Mouse (Mus musculus) urinary bladder, postnatal 36 days (tissue): ENCODE measurements around the gene Tubgcp6.

ENCODE experiments used
- DNase-seq, 2 experiments: peaks; one replicate each; pipeline ENCODE4 v3.0.0; 2022; ENCODE audit warnings: low spot score in 2 of 2, mixed read lengths in 1 of 2

Tubgcp6 gene

DNA sequence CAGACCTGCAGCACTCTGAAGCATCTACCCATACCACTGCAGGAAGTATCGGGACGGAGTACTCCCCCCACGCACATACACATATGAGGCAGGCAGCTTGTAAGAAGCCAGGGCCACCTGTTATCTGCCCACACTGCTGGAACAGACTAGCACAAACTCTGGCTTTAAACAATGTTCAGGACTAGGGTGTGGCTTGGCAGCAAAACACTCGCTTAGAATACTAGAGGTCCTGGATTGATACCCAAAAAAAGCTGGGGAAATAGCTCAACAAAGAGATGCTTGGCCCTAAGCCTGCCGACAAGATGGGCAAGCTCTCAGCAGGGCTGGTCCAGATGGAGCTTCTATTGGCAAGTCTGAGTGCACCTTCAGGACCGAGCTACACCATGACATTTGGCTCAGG is 59.4 kb downstream of the Tubgcp6 start:
- DNase-seq, result no peak

DNA sequence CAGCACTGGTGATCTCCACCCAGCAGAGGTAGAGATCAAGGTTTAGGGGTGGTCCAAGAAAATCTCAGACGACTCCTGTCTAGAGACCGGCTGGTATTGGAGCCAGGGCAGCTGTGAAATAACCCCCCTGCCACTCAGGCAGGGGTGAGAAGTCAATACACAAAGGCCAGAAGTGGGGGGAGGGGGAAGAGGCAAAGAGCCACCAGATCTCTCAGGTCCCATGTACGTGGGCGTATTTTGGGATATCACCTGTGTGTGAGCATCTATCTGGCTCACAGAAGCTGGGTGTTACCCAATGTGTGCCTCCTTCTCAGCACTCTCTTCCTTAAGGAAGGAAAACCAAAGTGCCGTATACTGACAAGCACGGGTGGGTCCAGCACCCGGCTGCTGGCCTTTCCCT is 59.9 kb downstream of the Tubgcp6 start:
- no peak for DNase-seq

- no peak for DNase-seq
Measured at GRCm38 (mm10) chr15:89062518-89062910, 60.4 kb downstream of the Tubgcp6 start.

- no peak for DNase-seq
Measured at GRCm38 (mm10) chr15:89061761-89062517, 61.0 kb downstream of the Tubgcp6 start.

DNA sequence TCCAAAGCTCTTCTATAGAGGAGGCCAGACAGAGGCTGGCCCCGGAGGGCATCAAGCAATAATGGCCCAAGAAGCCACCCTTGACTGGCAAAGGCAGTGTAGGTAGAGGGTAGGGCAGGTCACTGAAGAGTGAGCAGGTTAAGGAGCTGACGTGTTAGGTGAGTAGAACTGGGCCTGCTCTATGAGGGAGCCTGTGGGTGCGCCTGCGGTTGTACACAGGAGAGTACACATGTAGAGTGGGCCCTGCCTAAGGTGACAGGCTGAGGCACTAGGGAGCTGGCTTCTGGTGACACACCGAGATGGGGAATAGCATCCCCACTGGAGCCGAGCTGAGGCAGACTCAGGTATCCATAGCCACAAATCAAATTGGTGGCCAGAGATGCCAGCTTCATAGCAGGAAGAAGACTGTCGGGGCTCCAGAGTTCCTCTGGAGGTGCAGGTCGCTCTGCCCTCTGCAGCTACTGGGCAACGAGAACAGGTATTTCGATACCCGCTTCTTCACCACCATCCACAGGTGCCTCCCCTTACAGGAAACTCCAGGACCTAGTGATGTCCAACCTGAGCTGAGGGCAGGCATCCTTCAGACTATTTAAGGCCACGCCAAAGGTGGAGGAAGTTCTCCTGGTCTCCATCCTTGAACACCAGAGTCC is 62.0 kb downstream of the Tubgcp6 start:
- no peak for DNase-seq

- no peak for DNase-seq
Measured at GRCm38 (mm10) chr15:89060032-89060681, 62.8 kb downstream of the Tubgcp6 start.

GRCm38 (mm10) chr15:89059161-89059931 is 63.6 kb downstream of the Tubgcp6 start, which contains the start of gene Panx2:
Gene Panx2, plus strand, starts transcription at chr15:89059734.
- no peak for DNase-seq

- no peak for DNase-seq
Measured at GRCm38 (mm10) chr15:89058736-89059135, 64.2 kb downstream of the Tubgcp6 start.

DNA sequence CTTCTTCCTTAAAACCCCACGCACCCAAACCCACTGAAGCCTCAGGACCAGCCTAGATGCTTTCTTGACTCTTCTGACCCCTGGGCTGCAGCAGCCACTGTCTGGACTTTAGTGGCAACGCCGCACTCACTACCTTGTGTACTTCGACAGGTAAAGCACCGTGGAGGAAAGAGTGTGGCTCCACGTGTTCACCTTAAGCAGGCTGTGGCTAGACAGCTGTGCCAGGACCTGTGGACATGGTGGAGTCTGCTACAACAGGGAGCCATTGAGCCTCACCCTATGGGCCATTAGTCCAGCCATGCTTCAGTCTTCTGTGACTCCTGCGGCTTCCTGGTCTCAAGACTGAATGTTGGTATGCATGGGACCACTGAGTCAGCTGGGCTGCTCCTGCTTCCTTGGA is 68.2 kb downstream of the Tubgcp6 start:
- no peak for DNase-seq
